Mouse (Mus musculus) heart, embryonic 16.5 days (tissue): ENCODE measurements around the gene Ap1g1. TPM values are rescaled to one million over a fixed set of nuclear protein-coding genes. Genes with fewer than 3 reads are reported as not detected.
"Not testable (repeated sequence)": the region's sequence is repeated elsewhere in the genome, so short reads cannot be mapped to it uniquely, and the experiment has no call there.

Experiments
- ATAC-seq: fragments of 200-750 bp; cut with Nextera tagmentation; replicated peaks from 2 replicates; pipeline ENCODE4 v1.8.0; 2017; ENCODE audit warnings: moderate number of reproducible peaks; ENCODE audit not compliant: insufficient read depth, low FRiP score; ENCODE audit errors: extremely low read depth
- H3K27ac ChIP-seq: fragments of 300-500 bp; sonication (generic); 2 replicates; pipeline ENCODE4 v1.5.1; 2014; ENCODE audit warnings: mild to moderate bottlenecking, low read length, control low read depth, moderate library complexity
- H3K27me3 ChIP-seq: fragments of 300-500 bp; sonication (generic); 2 replicates; pipeline ENCODE4 v1.6.1; 2014; ENCODE audit warnings: low read length, mixed read lengths; ENCODE audit not compliant: control insufficient read depth, insufficient read depth
- H3K36me3 ChIP-seq: fragments of 300-500 bp; sonication (generic); 2 replicates; pipeline ENCODE4 v1.6.1; 2014; ENCODE audit not compliant: control insufficient read depth, insufficient read depth
- H3K4me1 ChIP-seq: fragments of 300-500 bp; sonication (generic); 2 replicates; pipeline ENCODE4 v1.6.1; 2014; ENCODE audit warnings: low read length, mixed read lengths; ENCODE audit not compliant: control insufficient read depth, insufficient read depth
- H3K4me2 ChIP-seq: fragments of 300-500 bp; sonication (generic); 2 replicates; pipeline ENCODE4 v1.6.1; 2014; ENCODE audit warnings: low read depth, mild to moderate bottlenecking, control low read depth, low read length
- H3K4me3 ChIP-seq: fragments of 300-500 bp; sonication (generic); 2 replicates; pipeline ENCODE4 v1.5.1; 2014; ENCODE audit warnings: mild to moderate bottlenecking, control low read depth, low read length
- H3K9ac ChIP-seq: fragments of 300-500 bp; sonication (generic); 2 replicates; pipeline ENCODE4 v1.6.1; 2014; ENCODE audit warnings: low read length, control low read depth
- H3K9me3 ChIP-seq: fragments of 300-500 bp; sonication (generic); replicated peaks from 2 replicates; pipeline ENCODE4 v1.6.1; 2016; ENCODE audit warnings: low read length; ENCODE audit not compliant: control insufficient read depth
- WGBS: fragments of 180-500 bp; shearing (Covaris S2); extraction: QIAGEN DNeasy Blood & Tissue Kit; methylation state at CpG from one replicate; pipeline ENCODE4 v1.1.7; 2014; 5-methylcytosine and 5-hydroxymethylcytosine counted together
- polyA plus RNA-seq: library from polyadenylated mRNA; unstranded; fragments of >200 nt; fragmentation: Nextera tagmentation; extraction: Ambion mirVana; gene quantifications from 2 replicates; pipeline ENCODE4 v1.2.1, GENCODE M21; 2015

Ap1g1 gene
- polyA plus RNA-seq, 1 experiment from 2014 or later: 26.1 TPM

GRCm38 (mm10) chr8:109750699-109751098, 27.7 kb upstream of the Ap1g1 start:
- H3K36me3 ChIP-seq: no peaks in the 10 kb centered on the region
- 0 out of 2 replicates have a peak, but pooled peaks cover 2% of the 10 kb centered on the region for H3K9me3 ChIP-seq
- H3K27me3 ChIP-seq: no peaks in the 10 kb centered on the region
- no peaks in the 10 kb centered on the region for H3K4me1 ChIP-seq
- no peak overlapping the region for H3K27ac ChIP-seq
- H3K4me3 ChIP-seq: no peak overlapping the region
- 66% methylated on average over 12 of the region's 12 CpGs for WGBS
- H3K9ac ChIP-seq: no peak overlapping the region
- ATAC-seq: no peak
- no peak overlapping the region for H3K4me2 ChIP-seq

GRCm38 (mm10) chr8:109751731-109752485, 26.4 kb upstream of the Ap1g1 start:
- H3K4me1 ChIP-seq: no peaks in the 10 kb centered on the region
- H3K4me3 ChIP-seq: no peak overlapping the region
- H3K27me3 ChIP-seq: no peaks in the 10 kb centered on the region
- no peak for ATAC-seq
- H3K36me3 ChIP-seq: no peaks in the 10 kb centered on the region
- H3K9me3 ChIP-seq: 0 out of 2 replicates have a peak, but pooled peaks cover 2% of the 10 kb centered on the region
- 82% methylated on average over 20 of the region's 20 CpGs for WGBS
- H3K4me2 ChIP-seq: no peak overlapping the region
- no peak overlapping the region for H3K27ac ChIP-seq
- no peak overlapping the region for H3K9ac ChIP-seq

DNA sequence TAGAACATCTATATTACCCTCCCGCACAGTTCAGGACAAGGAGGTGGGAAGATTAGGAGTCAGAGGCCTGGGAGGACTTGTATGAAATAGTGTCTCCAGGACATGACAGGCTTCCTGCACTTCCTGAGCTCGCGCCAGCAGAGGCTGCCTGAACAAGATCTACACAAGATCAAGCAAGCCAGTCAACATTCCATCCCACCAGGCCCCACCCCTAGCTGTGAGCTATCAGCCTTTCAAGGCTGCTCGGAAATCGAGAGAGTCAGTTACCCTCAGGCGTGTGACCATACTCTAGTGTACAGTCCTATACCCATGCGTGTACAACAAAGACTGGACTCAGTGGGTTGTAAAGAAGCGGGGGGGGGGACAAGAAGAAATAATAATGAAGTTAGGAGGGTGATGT, 23.7 kb upstream of the Ap1g1 start:
- Histone ChIP-seq H3K27me3 (no peaks in the 10 kb centered on the region), H3K4me3 (no peak overlapping the region), H3K9ac (no peak overlapping the region), H3K4me2 (no peak overlapping the region), H3K9me3 (0 out of 2 replicates have a peak, but pooled peaks cover 2% of the 10 kb centered on the region), H3K27ac (no peak overlapping the region), H3K4me1 (no peaks in the 10 kb centered on the region), H3K36me3 (no peaks in the 10 kb centered on the region)
- 74% methylated on average over 8 of the region's 8 CpGs for WGBS
- ATAC-seq: no peak

- 67% methylated on average over 4 of the region's 4 CpGs for WGBS
- H3K36me3 ChIP-seq, H3K4me3 ChIP-seq, H3K9ac ChIP-seq, H3K9me3 ChIP-seq, H3K4me2 ChIP-seq, H3K27me3 ChIP-seq, ATAC-seq, H3K4me1 ChIP-seq, H3K27ac ChIP-seq: not testable (repeated sequence)
Measured at GRCm38 (mm10) chr8:109755554-109755953, 22.8 kb upstream of the Ap1g1 start.

DNA sequence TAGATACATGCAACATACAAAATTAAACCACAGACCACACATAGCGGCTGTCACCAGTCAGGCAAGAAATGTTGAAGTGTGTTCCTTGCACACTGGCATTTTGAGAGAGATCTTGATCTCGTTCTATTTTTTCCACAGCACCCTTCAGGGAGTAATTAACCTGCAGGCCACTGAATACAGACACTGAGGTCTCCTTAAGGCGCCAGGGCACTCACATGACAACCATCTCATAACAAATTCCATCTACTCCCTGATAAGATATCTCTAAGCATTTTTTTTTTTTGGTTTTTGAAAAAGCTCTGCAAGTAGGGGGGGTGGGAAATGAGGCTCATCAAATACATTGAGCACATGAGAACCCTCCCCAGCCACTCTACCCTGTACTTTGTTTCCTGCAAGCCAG, 21.5 kb upstream of the Ap1g1 start:
- Histone ChIP-seq H3K4me3 (no peak overlapping the region), H3K9me3 (0 out of 2 replicates have a peak, but pooled peaks cover 3% of the 10 kb centered on the region), H3K9ac (no peak overlapping the region), H3K36me3 (no peaks in the 10 kb centered on the region), H3K27me3 (no peaks in the 10 kb centered on the region), H3K27ac (no peak overlapping the region), H3K4me1 (no peaks in the 10 kb centered on the region), H3K4me2 (no peak overlapping the region)
- no peak for ATAC-seq
- 54% methylated on average over 3 of the region's 3 CpGs for WGBS

- no peak overlapping the region for H3K4me3 ChIP-seq
- H3K4me1 ChIP-seq: no peaks in the 10 kb centered on the region
- ATAC-seq: no peak
- 85% methylated on average over 7 of the region's 7 CpGs for WGBS
- no peak overlapping the region for H3K27ac ChIP-seq
- H3K9me3 ChIP-seq: peaks cover 14% of the 10 kb centered on the region
- H3K9ac ChIP-seq: no peak overlapping the region
- no peak overlapping the region for H3K4me2 ChIP-seq
- no peaks in the 10 kb centered on the region for H3K36me3 ChIP-seq
- no peaks in the 10 kb centered on the region for H3K27me3 ChIP-seq
Measured at GRCm38 (mm10) chr8:109759426-109759825, 18.9 kb upstream of the Ap1g1 start.

DNA sequence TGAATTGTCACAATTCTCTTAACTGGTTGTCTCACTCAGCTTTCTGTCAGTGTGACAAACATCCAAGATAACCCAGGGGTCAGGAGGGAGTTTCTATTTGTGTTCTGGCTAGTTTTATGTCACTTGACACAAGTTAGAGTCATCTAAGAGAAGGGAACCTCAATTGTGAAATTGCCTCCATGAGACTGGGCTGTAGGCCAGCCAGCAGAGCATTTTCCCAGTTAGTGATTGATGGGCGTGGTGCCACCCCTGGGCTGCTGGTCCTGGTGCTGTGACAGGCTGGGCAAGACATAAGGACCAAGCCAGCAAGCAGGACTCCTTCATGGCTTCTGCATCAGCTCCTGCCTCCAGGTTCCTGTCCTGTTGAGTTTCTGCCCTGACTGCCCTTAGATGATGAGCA, 18.1 kb upstream of the Ap1g1 start:
- H3K9me3 ChIP-seq: peaks cover 13% of the 10 kb centered on the region
- H3K27me3 ChIP-seq: no peaks in the 10 kb centered on the region
- H3K4me3 ChIP-seq: no peak overlapping the region
- WGBS: 59% methylated on average over 1 of the region's 1 CpGs
- H3K27ac ChIP-seq: no peak overlapping the region
- H3K36me3 ChIP-seq: no peaks in the 10 kb centered on the region
- no peaks in the 10 kb centered on the region for H3K4me1 ChIP-seq
- H3K4me2 ChIP-seq: no peak overlapping the region
- no peak for ATAC-seq
- no peak overlapping the region for H3K9ac ChIP-seq

- Histone ChIP-seq H3K27me3 (no peaks in the 10 kb centered on the region), H3K27ac (no peak overlapping the region), H3K9me3 (peaks cover 13% of the 10 kb centered on the region), H3K4me1 (no peaks in the 10 kb centered on the region), H3K9ac (no peak overlapping the region), H3K36me3 (no peaks in the 10 kb centered on the region), H3K4me3 (no peak overlapping the region), H3K4me2 (no peak overlapping the region)
- ATAC-seq: no peak
- WGBS: 83% methylated on average over 6 of the region's 6 CpGs
Measured at GRCm38 (mm10) chr8:109764031-109764430, 14.3 kb upstream of the Ap1g1 start.

- Histone ChIP-seq H3K4me2 (no peak overlapping the region), H3K27ac (no peak overlapping the region), H3K27me3 (no peaks in the 10 kb centered on the region), H3K9ac (no peak overlapping the region), H3K4me3 (no peak overlapping the region), H3K36me3 (no peaks in the 10 kb centered on the region), H3K9me3 (peaks cover 13% of the 10 kb centered on the region), H3K4me1 (no peaks in the 10 kb centered on the region)
- 59% methylated on average over 7 of the region's 7 CpGs for WGBS
- ATAC-seq: no peak
Measured at GRCm38 (mm10) chr8:109766081-109766480, 12.3 kb upstream of the Ap1g1 start.
